Mouse (Mus musculus): ENCODE measurements around the gene Tmed1.
"Not testable (repeated sequence)": the region's sequence is repeated elsewhere in the genome, so short reads cannot be mapped to it uniquely, and the experiment has no call there.

Gene Tmed1

DNA sequence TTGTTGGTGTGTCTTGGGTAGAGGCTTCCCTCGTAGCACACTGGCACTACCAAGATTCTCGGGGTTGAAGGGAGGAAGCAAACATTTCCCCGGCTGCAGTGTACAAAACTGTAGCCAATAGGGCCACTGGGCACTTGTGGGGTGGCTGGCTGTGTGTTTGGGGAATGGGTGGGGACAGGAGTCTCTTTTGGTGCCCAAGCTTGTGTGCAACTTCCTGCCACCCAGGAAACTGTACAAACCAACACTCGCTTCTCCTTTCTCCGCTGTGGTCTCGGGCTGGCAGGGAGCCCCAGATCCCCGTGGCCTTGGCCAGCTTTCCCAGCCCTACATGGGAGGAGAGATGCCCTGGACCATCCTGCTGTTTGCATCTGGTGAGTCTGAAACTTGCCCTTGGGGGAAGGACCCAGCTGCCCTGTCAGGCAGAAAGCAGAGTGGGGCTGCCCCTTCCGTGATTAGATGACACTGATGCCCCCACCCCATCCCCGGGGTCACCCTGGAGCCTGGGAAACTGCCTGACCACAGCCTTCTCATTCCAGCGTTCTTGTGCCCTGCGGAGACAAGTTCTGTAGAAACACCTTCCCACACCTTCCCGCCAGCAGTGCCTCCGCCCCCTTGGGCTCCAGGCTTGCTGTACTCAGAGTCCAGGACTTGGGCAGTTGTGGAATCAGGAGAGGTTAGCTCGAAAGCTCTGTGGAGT, 16.0 kb upstream of the Tmed1 start, which contains the start of gene AB124611:
Gene AB124611, plus strand, starts transcription at position 240 of the 697 bp plus-strand sequence.
- DNase-seq (ENCODE audit: low spot score) = no peak

DNA sequence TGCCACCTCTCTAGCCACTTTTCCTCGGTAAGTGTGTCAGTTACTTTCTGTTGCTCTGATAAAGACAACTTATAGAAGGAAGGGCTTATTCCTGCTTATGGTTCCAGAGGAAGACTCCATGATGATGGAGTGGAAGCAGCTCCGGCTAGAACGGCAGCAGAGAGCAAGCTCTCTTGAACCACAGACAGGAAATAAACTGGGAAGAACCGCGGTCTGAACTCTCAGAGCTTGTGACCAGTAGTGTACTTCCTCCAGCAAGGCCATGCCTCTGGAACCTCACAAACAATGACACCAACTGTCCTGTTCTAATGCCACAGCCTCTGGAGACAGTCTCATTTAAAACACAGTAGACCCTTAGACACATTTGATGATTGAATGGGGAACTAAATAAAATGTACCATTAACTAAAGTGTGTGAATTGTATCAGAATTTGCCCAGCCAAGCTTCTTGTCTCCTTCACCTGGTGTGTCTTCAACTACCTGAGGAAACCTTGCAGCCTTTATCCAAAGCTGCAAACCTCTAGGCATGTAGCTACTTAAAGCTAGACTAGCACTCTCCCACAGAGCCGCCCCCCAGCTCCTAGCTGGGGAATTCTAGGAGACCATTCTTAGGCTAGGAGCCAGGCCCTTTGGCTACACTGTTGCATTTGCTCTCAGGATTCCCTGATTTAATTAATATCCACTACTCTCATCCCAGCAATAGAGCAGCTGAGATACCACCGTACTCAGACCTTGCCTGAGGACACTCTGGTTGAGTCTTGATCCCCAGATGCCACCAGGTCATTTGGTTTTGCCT, 15.3 kb upstream of the Tmed1 start:
- no peak for DNase-seq (ENCODE audit: low spot score)

DNA sequence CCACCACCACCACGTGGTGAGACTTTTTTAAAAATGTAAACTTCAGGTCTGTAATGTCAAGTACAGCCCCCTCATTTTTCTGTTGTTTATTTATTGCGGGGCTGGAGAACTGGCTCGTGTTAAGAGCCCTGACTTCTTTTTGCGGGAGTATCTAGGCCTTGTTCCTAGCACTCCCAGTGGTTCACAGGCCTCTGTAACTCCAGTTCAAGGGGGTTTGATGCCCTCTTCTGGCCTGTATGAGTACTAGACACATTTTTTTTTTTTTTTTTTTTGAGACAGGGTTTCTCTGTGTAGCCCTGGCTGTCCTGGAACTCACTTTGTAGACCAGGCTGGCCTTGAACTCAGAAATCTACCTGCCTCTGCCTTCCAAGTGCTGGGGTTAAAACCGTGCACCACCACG, 8.6 kb upstream of the Tmed1 start:
- not testable (repeated sequence) for DNase-seq (ENCODE audit: low spot score)

DNA sequence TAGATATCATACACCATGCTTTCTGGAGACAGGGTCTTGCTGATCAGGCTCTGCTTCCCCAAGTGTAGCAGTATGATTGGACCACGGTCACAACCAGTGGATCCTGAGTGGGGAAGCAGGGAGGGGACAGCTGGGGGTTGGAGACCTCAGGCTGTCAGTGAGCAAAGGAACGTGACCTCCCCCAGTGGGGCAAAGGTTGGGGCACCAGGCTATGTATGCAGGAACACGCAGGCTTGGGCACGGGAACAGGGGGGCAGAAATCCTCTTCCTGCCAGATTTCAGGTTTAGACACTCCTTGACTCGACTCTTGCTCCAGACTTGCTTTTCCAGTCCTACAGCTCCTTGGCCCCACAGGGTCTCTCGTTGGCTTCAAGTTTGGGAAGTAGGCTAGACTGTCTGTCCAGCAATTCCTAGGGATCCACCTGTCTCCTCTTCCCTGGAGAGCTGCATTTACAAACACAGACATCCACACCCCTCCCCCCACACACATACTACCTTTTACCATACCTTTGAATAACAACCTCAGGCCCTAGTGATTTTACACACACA, 8.0 kb upstream of the Tmed1 start:
- DNase-seq (ENCODE audit: low spot score) = no peak

DNA sequence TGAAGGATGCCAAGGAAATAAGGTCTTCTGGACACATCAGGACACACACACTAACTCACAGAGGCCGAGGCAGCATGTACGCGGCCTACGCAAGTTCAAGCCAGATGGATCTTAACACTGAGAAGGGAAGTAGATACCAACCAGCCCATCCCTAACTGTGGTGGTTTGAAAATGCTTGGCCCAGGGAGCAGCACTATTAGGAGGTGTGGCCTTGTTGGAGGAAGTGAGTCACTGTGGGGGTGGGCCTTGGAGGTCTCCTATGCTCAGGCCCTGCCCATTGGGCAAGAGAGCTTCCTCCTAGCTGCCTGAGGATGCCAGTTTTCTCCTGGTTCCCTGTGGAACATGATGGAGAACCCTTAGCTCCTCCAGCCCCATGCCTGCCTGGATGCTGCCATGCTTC, 3.4 kb upstream of the Tmed1 start:
- DNase-seq (ENCODE audit: low spot score) = no peak

DNA sequence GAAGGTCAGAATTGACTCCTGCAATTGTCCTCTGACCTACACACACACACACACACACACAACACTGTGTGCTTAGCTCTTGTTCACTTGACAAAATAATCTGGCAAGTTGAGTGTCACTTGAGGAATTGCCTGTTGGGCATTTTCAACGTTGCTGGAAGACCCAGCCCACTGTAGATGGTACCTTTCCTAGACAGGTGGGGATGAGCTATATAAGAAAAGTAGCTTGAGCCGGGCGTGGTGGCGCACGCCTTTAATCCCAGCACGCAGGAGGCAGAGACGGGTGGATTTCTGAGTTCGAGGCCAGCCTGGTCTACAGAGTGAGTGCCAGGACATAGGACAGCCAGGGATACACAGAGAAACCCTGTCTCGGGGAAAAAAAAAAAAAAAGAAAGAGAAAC, 1.0 kb upstream of the Tmed1 start:
- no peak for DNase-seq (ENCODE audit: low spot score)

DNA sequence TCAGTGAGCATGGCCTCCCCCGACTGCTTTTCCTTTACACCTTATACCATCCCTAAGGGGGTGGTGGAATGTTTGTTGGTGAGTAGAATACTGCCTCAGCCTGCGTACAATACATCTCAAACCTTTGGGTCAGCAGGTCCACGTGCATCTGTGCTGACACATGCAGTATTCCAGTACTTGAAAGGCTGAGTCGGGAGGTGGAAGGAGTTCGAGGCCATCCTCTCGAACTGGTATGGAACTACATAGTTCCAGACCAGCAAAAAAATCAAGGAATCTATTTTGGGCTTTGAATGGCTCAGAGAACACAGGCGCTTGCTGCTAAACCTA, 600 bp upstream of the Tmed1 start:
- DNase-seq (ENCODE audit: low spot score) = no peak

DNA sequence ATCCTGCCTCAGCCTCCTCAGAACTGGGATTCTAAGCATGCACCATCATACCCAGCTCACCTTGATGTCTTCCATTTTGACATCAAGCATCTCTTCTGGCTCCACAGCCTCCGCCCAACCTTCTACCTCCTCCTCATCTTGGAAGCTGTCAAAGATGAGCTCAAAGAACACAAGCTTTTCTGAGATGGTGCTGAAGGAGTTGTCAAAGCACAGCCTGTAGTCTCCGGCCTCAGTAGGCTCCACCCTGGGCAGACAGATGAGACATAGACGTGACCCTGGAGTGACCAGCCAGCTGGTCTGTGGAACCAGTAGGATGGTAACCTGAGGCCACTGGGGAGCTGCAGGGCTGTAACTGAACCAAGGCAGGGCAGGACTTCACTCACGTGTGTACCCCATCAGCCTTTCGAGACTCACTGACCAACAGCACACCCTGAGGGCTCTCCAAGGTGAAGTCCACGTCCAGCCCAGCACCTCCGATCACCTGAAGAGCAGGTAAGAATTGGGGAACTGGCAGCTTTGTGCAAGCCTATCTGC, 1.1 kb downstream of the Tmed1 start:
- no peak for DNase-seq (ENCODE audit: low spot score)

DNA sequence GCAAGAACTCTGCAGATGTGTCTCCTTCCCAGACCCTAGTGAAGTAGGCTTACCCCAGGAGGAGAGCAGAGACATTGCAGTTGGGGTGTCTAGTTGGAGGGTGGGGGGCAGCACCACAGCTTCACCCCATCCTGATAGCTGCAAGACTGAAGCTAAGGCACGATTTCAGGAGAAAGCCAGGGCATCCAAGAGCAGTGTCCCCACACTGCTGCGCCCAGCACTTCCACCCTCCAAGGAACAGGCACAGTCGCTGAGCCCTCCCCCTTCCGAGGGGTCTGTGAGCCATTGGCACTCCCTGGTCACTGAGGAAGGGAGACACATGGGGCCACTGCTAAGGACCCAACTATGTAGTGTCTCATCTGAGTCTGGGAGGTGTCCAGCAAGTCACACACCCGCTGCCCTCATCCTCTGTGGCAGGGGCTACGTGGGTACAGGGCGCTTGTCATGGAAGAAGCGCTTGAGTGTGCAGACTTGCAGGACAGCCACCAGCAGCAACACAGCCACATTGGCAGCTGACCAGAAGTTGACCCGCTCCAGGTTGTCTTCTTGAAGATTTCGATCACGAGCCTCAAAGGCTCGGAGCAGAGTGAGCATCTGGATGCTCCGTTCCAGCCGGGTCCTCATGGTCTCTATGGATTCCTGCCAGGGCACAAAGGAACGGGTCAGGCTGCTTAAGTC, 2.2 kb downstream of the Tmed1 start:
- no peak for DNase-seq (ENCODE audit: low spot score)

DNA sequence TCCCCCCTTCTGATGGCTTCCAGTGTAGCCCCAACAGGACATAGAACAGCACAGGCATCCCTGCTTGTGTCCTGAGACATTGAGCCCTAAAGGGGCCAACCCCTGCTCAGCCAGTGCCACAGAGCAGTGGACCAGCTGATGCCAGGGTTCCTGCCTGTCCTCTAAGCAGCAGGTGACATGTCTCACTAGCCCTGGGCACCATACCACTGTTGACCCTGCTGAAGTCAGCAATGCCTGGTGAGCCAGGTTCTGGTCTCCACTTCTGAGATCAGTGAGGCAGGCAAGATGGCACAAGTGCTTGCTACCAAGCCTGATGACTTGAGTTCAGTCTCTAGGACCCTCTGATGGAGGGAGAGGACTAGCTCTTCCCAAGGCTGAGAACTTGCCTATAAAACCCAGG, 4.3 kb downstream of the Tmed1 start:
- DNase-seq (ENCODE audit: low spot score) = no peak

DNA sequence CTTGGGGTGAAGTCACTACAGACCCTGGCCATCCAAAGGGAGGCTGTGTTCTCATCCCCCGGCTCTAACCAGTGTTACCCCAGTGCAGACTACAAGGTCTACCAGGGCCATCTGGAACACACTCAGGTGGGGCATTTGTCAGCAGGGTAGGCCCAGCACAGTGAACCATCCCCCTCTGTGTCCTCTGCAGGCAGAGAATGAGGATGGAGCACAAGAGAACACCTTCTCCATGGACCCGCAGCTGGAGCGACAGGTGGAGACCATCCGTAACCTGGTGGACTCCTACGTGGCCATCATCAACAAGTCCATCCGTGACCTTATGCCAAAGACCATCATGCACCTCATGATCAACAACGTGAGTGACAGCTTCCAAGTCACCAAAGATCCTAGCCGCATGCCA, 6.7 kb downstream of the Tmed1 start:
- no peak for DNase-seq (ENCODE audit: low spot score)

DNA sequence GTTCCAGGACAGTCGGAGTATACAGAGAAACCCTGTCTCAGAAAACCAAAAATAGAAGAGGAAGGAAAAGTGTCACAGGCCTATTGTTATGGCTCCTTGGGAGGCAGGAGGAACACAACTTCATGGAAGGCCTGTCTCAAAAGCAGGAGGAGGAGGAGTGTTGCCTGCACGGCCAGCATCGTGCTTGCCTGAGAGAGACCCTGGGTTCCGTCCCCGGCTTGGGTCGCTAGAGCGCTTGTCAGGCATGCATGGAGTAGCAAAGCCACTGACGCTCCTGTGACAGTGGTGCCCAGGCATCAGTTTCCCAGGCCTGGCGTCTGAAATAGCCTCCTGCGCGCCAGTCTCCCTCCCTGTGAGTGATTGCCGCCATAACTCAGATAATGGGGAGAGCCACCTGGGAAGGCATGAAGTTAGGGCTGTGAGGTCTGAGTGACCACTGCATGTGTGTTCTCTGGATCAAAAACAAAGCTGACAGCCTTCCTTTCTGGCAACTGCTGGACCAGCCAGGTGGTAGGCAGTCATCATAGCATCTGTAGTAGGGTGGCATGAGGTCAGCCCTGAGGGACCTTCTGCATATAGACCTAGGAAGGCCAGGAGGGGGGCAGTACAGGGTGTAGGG, 11.7 kb downstream of the Tmed1 start:
- DNase-seq (ENCODE audit: low spot score) = no peak

DNA sequence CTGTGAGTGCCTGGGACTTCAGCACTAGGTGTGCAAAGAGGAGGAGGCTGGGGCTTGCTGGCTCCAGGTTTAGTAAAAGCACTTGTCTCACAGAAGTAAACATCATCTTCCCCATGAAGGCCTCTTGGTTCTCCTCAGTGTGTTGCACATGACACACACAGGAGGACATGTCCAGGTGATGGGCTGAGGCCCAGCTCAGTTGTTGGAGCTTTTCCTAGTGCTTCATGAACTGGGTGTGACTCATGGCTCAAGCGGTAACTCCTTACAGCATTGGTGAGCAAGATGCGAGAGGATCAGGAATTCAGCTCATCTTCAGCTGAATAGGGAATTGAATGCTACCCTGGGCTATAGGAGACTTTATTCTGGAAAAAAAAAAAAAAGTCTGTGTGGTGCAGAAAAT, 12.4 kb downstream of the Tmed1 start:
- DNase-seq (ENCODE audit: low spot score) = no peak

DNA sequence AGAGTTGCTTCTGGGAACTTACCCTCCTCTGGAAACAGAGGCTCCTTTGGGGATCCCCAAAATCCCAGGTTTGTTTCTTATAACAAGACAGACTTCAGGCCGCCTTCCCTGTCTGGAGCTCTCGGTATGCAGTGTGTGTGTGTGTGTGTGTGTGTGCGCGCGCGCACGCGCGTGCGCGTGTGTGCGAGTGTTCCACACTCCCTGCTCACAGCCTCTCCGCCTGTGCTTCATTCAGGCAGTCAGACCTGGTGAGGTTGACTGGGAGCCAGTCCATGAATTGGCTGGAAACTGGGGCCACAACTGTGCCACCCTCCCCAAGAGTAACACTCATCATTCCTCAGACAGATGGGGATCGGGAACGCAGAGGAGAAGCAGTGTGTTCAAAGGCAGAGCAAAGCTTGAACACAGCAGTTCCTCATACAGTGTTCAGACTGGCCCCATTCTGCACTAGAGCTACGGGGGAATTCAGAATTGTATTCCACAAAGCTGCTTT, 13.0 kb downstream of the Tmed1 start:
- no peak for DNase-seq (ENCODE audit: low spot score)

DNA sequence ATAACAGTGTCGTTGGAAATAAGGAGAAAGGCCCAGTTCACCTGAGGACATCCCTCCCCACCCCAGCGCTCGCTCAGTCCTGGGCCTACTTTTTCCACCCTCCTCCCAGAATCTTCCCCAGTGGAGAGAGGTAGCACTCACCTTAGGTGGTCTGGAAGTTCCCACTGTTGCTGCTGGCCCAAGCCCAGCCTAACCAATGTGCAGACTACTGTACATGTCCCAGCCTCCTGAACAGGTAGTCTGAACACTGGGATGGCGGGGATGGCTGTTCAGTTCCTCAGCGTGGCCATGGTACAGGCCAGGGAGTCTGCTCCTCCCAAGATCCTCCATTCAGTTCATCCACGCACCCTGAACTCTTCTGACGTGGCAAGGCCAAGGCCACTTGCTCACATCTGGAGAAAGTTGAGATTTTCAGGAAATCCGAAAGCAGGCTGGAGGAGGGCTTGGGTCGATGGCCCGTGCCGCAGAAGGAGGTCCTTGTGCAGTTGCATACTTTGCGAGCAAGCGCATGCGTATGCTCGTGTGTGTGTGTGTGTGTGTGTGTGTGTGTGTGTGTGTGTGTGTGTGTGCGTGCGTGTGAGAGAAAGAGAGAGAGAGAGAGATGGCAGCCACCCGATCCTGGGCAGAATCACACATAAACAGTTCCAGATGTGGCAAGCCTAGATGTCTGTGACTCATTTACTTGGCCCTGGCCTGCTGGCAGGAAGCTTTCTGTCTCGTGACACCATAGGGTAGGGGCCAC, 13.6 kb downstream of the Tmed1 start:
- DNase-seq (ENCODE audit: low spot score) = no peak

DNA sequence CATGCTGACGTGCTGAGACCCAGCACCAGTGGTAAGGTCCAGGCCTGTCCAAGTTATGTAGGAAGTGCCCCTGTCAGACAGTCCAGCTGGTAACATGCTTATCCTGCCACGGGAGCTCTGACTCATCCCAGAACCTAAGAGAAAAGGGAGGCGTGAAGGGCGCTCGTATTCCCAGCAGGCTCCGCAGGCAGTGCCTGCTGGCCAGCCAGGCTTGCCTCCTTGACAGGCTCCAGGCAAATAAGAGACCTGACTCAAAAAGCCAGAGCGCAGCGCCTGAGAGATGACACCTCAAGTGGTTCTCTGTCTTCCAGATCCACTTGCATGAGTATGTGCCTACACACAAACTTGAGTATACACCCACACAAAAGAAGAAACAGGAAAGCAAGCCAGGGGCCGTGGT, 15.3 kb downstream of the Tmed1 start:
- DNase-seq (ENCODE audit: low spot score) = no peak

DNA sequence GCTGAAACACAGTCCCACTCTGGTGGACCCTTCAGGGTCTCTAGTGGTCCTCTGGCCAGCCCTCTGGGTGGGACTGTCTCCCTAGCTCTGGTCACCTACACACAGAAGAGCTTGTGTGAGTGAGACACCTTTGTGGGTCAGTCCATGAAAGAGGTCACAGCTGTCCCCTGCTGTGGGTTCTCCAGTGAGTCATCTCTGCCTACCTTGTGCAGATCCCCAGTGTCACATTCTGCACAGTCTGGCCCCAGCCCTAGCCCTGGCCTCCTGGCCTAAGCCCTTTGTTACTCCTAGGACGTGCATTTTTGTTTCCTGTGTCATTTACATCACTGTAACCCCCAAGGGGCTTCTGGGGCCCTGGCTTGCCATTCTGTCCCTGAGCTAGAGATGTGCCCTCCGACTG, 16.1 kb downstream of the Tmed1 start:
- no peak for DNase-seq (ENCODE audit: low spot score)

DNA sequence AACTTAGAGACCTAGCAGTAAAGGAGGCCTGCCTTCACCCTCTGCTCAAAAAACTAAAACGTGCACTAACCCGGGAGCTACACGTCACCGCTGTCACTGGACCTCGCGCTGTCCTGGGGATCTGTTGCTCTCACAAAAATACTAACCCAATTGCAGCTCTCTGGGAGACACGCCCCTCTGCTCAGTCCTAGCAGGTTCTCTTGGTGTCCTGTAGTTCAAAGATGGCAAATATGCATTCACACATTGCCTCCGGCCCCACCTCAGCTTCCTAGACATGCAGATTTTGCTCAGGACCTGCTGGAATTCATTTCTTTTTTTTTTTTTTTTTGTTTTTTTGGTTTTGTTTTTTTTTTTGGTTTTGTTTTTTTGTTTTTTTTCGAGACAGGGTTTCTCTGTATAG, 19.4 kb downstream of the Tmed1 start:
- DNase-seq (ENCODE audit: low spot score) = no peak

DNA sequence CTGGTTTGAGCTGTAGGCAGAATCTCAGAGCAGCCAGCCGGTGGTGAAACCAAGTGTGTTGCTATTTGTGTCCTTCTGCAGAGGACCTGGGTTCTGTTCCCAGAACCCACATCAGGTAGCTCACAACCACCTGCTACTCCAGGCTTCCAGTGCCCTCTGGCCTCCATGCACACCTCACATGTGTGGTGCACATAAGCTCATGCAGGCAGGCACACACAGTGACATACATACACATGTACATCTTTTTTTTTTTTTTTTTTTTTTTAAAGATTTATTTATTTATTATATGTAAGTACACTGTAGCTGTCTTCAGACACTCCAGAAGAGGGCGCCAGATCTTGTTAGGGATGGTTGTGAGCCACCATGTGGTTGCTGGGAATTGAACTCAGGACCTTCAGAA, 21.8 kb downstream of the Tmed1 start:
- DNase-seq (ENCODE audit: low spot score) = not testable (repeated sequence)

DNA sequence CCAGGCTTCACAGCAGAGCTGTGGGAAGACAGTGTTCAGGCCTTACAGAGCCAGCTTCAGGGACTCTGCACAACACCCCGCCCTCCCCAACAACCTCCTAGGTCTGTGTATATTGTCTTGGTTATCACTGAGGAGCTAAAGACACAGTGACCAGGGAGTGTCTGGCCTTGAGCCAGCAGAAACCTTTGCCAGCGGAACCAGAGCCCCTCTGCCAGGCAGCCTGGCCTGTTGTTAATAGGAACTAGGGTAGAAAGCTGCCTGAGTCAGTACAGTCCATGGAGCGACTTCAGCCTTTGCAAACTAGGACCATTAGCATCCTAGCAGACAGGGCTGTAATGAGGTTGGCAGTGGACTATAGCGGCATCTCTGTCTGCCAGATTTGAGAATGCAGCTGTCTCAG, 26.0 kb downstream of the Tmed1 start:
- no peak for DNase-seq (ENCODE audit: low spot score)

DNA sequence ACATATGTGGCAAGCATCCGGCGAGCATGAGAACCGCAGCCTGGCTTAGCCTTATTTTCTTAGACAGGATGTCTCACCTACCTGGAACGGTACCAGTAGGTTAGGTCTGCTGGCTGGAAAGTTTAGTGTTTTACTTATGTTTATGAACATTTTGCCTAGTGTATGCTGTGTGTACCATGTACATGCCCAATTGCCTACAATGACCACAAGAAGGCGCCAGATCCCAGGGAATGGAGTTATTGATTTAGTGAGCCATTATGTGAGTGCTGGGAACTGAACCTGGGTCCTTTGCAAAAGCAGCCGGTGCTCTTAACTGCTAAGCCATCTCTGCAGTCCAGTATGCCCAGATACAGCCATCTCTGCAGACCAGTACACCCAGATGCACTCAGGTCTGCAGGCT, 32.3 kb downstream of the Tmed1 start:
- DNase-seq (ENCODE audit: low spot score) = no peak
